Mouse (Mus musculus) liver, postnatal 0 days (tissue): ENCODE data around the gene Bmpr1a. TPM values are rescaled to one million over a fixed set of nuclear protein-coding genes. Genes with fewer than 3 reads are reported as not detected.

ENCODE experiments used
- ATAC-seq: fragments of 200-750 bp; cut with Nextera tagmentation; 2 replicates; pipeline ENCODE4 v1.8.0; 2017; ENCODE audit warnings: mild to moderate bottlenecking, moderate library complexity
- DNase-seq: peaks from one replicate; pipeline ENCODE4 v3.0.0-alpha.2; 2016
- H3K27ac ChIP-seq: fragments of 300-500 bp; sonication (generic); 2 replicates; pipeline ENCODE4 v1.5.1; 2014; ENCODE audit warnings: antibody characterized with exemption, moderate library complexity, mild to moderate bottlenecking, low read depth
- H3K27me3 ChIP-seq: fragments of 300-500 bp; sonication (generic); 2 replicates; pipeline ENCODE4 v1.6.1; 2014; ENCODE audit warnings: low read length, control low read depth, mixed read lengths; ENCODE audit not compliant: insufficient read depth
- H3K36me3 ChIP-seq: fragments of 300-500 bp; sonication (generic); replicated peaks from 2 replicates; pipeline ENCODE4 v1.6.1; 2014; ENCODE audit warnings: mild to moderate bottlenecking, control low read depth, low read length, moderate library complexity, mixed read lengths; ENCODE audit not compliant: insufficient read depth
- H3K4me1 ChIP-seq: fragments of 300-500 bp; sonication (generic); 2 replicates; pipeline ENCODE4 v1.6.1; 2014; ENCODE audit warnings: antibody characterized with exemption, mild to moderate bottlenecking, control low read depth; ENCODE audit not compliant: insufficient read depth
- H3K4me2 ChIP-seq: fragments of 300-500 bp; sonication (generic); 2 replicates; pipeline ENCODE4 v1.6.1; 2014; ENCODE audit warnings: low read depth, mild to moderate bottlenecking, low read length, moderate library complexity, mixed read lengths
- H3K4me3 ChIP-seq: fragments of 300-500 bp; sonication (generic); 2 replicates; pipeline ENCODE4 v1.5.1; 2014; ENCODE audit warnings: low read depth, low read length
- H3K9ac ChIP-seq: fragments of 300-500 bp; sonication (generic); replicated peaks from 2 replicates; pipeline ENCODE4 v1.6.1; 2014; ENCODE audit warnings: mild to moderate bottlenecking, moderate library complexity
- H3K9me3 ChIP-seq: fragments of 300-500 bp; sonication (generic); 2 replicates; pipeline ENCODE4 v1.6.1; 2016; ENCODE audit warnings: mild to moderate bottlenecking, control low read depth, low read length, mixed read lengths
- CTCF ChIP-seq: sonication (generic); IDR thresholded peaks from 2 replicates; pipeline ENCODE4 v1.5.1; 2016; ENCODE audit warnings: antibody characterized with exemption, low read depth
- EP300 ChIP-seq: IDR thresholded peaks from 2 replicates; pipeline ENCODE4 v1.6.1; 2016; ENCODE audit warnings: antibody characterized with exemption, low read depth, mild to moderate bottlenecking
- WGBS: fragments of 180-500 bp; shearing (Covaris S2); extraction: QIAGEN DNeasy Blood & Tissue Kit; methylation state at CpG from one replicate; pipeline ENCODE4 v1.1.7; 2014; ENCODE audit not compliant: insufficient replicate concordance; 5-methylcytosine and 5-hydroxymethylcytosine counted together
- polyA plus RNA-seq: library from polyadenylated mRNA; unstranded; fragments of >200 nt; fragmentation: Nextera tagmentation; extraction: Ambion mirVana; gene quantifications from 2 replicates; pipeline ENCODE4 v1.2.1, GENCODE M21; 2015

Bmpr1a gene
- polyA plus RNA-seq, 1 experiment from 2014 or later = 5.0 TPM

DNA sequence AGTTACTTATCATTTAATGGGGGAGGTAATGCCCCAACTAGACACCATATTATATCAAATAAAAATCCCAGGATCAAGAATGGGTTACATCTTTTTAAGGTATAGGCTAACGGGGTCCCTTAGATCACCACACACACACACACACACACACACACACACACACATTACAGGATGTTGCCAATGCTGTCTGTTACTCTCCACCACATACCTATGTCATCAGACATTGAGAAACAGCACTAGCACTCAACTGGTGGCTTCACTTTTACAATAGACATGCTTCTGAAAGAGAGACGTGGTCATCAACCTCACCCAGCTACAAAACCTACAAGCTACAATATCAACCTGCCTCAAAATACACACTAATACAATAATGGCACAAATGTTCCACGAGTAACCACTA lies 9.5 kb downstream of the Bmpr1a start:
- H3K4me3 ChIP-seq = no peak overlapping the region
- WGBS = 49% methylated on average over 3 of the region's 3 CpGs
- peak overlapping the region; percentile 29; the same call in 1 of the 2 replicates for H3K27ac ChIP-seq
- no peaks in the 10 kb centered on the region for H3K9me3 ChIP-seq
- ATAC-seq = peak; percentile 50; the same call in 1 of the 2 replicates
- no peak overlapping the region for H3K4me2 ChIP-seq
- TF ChIP-seq EP300 (no peak), CTCF (no peak)
- H3K4me1 ChIP-seq = peaks cover 4% of the 10 kb centered on the region
- no peak overlapping the region for H3K9ac ChIP-seq
- H3K36me3 ChIP-seq = no peaks in the 10 kb centered on the region
- no peaks in the 10 kb centered on the region for H3K27me3 ChIP-seq
- no peak for DNase-seq

DNA sequence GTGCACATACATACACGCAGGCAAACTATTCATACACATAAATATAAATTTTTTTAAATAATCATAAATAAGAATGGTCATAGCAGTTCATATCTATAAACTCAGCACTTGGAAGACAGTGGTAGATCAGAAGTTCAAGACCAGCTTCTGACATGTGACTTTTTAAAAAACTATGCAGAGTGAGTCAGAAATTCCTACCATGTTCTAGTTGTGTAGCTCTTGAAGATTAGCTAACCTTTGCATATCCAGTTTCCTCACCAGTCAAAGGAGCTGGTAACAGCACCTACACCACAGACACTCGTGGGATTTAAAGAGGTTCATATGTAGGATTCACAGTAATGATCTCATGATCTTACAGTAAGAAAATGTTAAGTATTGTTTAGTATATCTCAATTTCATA lies 10.5 kb downstream of the Bmpr1a start:
- Histone ChIP-seq H3K4me1 (peaks cover 4% of the 10 kb centered on the region), H3K4me3 (no peak overlapping the region), H3K9ac (no peak overlapping the region), H3K9me3 (no peaks in the 10 kb centered on the region), H3K27ac (no peak overlapping the region), H3K36me3 (no peaks in the 10 kb centered on the region), H3K4me2 (no peak overlapping the region), H3K27me3 (no peaks in the 10 kb centered on the region)
- TF ChIP-seq CTCF = no peak
- TF ChIP-seq EP300 = no peak
- ATAC-seq (no peak), DNase-seq (no peak)
- WGBS = 53% methylated on average over 2 of the region's 2 CpGs

DNA sequence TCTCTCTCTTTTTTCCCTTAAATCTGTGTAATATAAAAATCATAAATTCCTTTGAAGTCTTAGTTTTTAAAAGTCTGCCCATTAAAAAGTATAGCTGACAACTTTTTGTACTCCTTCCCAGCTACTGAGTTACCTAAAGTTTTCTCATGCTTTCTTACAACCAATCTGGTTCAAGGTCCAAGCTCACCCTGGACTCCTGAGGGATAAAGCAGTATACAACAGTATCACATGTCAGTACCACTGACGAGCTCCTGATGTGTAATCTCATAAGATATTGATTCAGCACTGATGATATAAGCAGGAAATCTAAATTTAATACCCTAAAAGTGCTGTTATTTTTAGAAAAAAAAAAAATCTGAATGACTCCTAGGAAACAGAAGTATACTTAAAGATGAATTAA lies 12.2 kb downstream of the Bmpr1a start:
- WGBS = 43% methylated on average over 1 of the region's 1 CpGs
- Histone ChIP-seq H3K27me3 (no peaks in the 10 kb centered on the region), H3K27ac (peak overlapping the region; percentile 86; the same call in 1 of the 2 replicates), H3K4me3 (no peak overlapping the region), H3K9me3 (no peaks in the 10 kb centered on the region), H3K9ac (no peak overlapping the region), H3K36me3 (no peaks in the 10 kb centered on the region), H3K4me2 (no peak overlapping the region), H3K4me1 (no peaks in the 10 kb centered on the region; the same call in 1 of the 2 replicates)
- TF ChIP-seq CTCF (no peak), EP300 (no peak)
- no peak for ATAC-seq
- DNase-seq = no peak

DNA sequence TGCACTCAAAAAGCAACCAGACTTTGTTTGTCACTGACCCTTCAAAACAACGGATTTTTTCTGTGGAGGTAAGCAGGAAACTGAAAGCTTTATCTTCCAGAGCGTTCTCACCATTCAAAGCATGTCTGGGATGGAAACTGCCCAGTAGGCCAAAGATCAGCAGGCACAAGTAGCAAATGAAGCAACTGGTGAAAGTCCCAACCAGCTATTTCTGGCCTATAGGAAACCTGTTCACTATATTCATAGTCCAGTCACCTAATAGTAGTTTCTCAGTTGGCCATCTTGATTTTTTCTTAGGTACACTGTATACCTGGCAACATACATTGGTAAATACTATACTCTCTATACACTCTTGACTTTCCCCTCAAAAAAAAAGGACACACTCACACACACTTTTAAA lies 13.2 kb downstream of the Bmpr1a start:
- H3K4me3 ChIP-seq = no peak overlapping the region
- WGBS = 35% methylated on average over 2 of the region's 2 CpGs
- no peaks in the 10 kb centered on the region for H3K9me3 ChIP-seq
- H3K27me3 ChIP-seq = no peaks in the 10 kb centered on the region
- peak; percentile 88 for ATAC-seq
- H3K36me3 ChIP-seq = no peaks in the 10 kb centered on the region
- TF ChIP-seq CTCF (no peak), EP300 (no peak)
- peak; percentile 37 for DNase-seq
- peak overlapping the region; percentile 86 for H3K27ac ChIP-seq
- no peak overlapping the region for H3K4me2 ChIP-seq
- H3K4me1 ChIP-seq = no peaks in the 10 kb centered on the region; the same call in 1 of the 2 replicates
- no peak overlapping the region for H3K9ac ChIP-seq

DNA sequence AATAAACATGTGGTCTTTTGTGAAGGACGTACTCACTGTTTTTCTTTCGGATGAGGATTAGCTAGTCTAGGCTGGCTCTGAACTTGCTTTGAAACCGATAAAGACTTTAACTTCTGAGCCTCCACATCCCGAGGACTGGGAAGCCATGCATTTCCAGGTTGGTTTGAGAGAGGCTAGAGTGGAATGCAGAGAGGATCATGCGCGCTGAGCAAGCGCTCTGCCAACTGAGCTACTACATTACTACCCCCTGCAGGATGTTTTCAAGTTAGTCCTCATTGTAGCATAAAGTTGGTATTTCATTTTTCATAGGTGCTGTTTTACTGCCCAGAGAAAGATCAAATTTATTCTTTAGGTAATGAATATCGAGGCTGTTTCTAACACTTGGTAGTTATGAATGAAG lies 17.0 kb downstream of the Bmpr1a start:
- no peaks in the 10 kb centered on the region; the same call in 1 of the 2 replicates for H3K4me1 ChIP-seq
- no peaks in the 10 kb centered on the region for H3K27me3 ChIP-seq
- no peak for DNase-seq
- 64% methylated on average over 8 of the region's 8 CpGs for WGBS
- H3K36me3 ChIP-seq = no peaks in the 10 kb centered on the region
- H3K27ac ChIP-seq = no peak overlapping the region
- 0 out of 2 replicates have a peak, but pooled peaks have one; percentile 8 for TF ChIP-seq CTCF
- TF ChIP-seq EP300 = no peak
- no peak for ATAC-seq
- H3K4me3 ChIP-seq = no peak overlapping the region
- no peak overlapping the region for H3K4me2 ChIP-seq
- H3K9me3 ChIP-seq = no peaks in the 10 kb centered on the region
- no peak overlapping the region for H3K9ac ChIP-seq

DNA sequence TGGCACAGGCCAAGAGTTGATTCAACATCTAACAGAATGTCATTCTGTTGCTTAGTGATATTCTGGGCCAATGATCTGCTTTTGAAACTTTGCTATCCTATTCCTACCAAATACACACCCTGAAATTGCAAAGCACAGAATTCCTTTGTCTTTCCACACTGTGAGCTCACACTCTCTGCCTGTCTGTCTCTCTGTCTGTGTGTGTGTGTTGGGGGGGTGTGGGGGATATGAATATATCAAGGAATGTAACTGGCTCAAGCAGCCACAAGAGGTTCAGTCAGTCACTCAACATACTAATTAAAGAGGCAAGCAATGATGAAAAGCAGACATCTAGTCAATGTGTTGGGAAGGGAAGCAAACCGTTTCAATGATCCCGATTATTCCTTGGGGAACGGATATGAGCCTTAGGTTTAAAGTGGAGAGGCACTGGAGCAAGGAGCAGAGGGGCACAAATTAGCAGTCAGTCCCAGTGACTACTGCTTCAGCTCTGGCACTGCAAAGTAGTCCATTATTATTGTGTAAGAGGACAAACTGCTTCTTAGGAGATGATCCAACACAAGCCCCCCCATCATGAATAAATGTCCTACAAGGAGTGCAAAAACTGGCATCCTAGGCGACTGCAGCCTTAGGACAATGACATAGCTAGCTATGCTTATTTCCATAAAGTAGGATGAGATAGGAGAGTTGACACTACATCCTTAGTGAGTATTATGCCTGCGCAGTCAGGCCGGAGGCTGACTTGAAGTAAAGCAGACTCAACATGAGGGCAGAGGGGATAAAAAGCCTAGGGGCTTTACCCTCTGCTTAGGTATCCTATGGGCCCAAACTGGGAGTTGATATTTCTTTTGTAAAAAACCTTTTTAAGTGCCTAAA lies 19.4 kb downstream of the Bmpr1a start:
- H3K9ac ChIP-seq = no peak overlapping the region
- WGBS = 80% methylated on average over 6 of the region's 6 CpGs

More for the DNA sequence above, 19.4 kb downstream of the Bmpr1a start:
- H3K4me3 ChIP-seq = no peak overlapping the region
- ATAC-seq (no peak), DNase-seq (no peak)
- H3K27me3 ChIP-seq = no peaks in the 10 kb centered on the region
- H3K9me3 ChIP-seq = no peaks in the 10 kb centered on the region
- H3K4me2 ChIP-seq = no peak overlapping the region
- H3K4me1 ChIP-seq = no peaks in the 10 kb centered on the region
- no peak overlapping the region for H3K27ac ChIP-seq
- no peaks in the 10 kb centered on the region for H3K36me3 ChIP-seq
- TF ChIP-seq CTCF (no peak), EP300 (no peak)
